Mouse (Mus musculus) right cerebral cortex, postnatal 36 days (tissue): Measurements from ENCODE around the gene Erbb2.

Source experiments
- DNase-seq, 2 experiments: peaks; one replicate each; pipeline ENCODE4 v3.0.0; 2022; ENCODE audit warnings: low spot score in 2 of 2, mixed read lengths in 1 of 2

The Erbb2 gene

GRCm38 (mm10) chr11:98385638-98386585, 26.4 kb upstream of the Erbb2 start, which contains the start of gene Pnmt:
Gene Pnmt (plus strand): TSS chr11:98386450.
- DNase-seq, result no peak

GRCm38 (mm10) chr11:98386596-98386995, 25.7 kb upstream of the Erbb2 start:
- no peak for DNase-seq

GRCm38 (mm10) chr11:98387056-98387577, 25.2 kb upstream of the Erbb2 start:
- DNase-seq, result no peak

- DNase-seq, result no peak
These were observed 24.0 kb upstream of the Erbb2 start for GRCm38 (mm10) chr11:98388282-98388681.

GRCm38 (mm10) chr11:98389221-98389780, 23.0 kb upstream of the Erbb2 start:
- no peak for DNase-seq

- peak in 1 of 2 experiments; percentile 7 for DNase-seq
These were observed 22.1 kb upstream of the Erbb2 start for GRCm38 (mm10) chr11:98390141-98390540.

GRCm38 (mm10) chr11:98392034-98392433, 20.2 kb upstream of the Erbb2 start:
- no peak for DNase-seq

- no peak for DNase-seq
These were observed 19.6 kb upstream of the Erbb2 start for GRCm38 (mm10) chr11:98392645-98393044.

- no peak for DNase-seq
These were observed 19.0 kb upstream of the Erbb2 start for GRCm38 (mm10) chr11:98393317-98393716.

- DNase-seq, result no peak
These were observed 18.0 kb upstream of the Erbb2 start for GRCm38 (mm10) chr11:98394301-98394700.

- no peak for DNase-seq
These were observed 17.2 kb upstream of the Erbb2 start for GRCm38 (mm10) chr11:98395041-98395440.

GRCm38 (mm10) chr11:98397946-98398345, 14.3 kb upstream of the Erbb2 start:
- DNase-seq, result no peak

GRCm38 (mm10) chr11:98400161-98400726, 12.0 kb upstream of the Erbb2 start, which contains the start of gene Pgap3:
Gene Pgap3 (minus strand): TSS chr11:98400490.
- DNase-seq, result peak; percentile 87 to 88

GRCm38 (mm10) chr11:98400816-98401215, 11.5 kb upstream of the Erbb2 start:
- no peak for DNase-seq

- no peak for DNase-seq
These were observed 5.6 kb upstream of the Erbb2 start for GRCm38 (mm10) chr11:98406621-98407020.

- no peak for DNase-seq
These were observed 3.4 kb upstream of the Erbb2 start for GRCm38 (mm10) chr11:98408872-98409271.

- DNase-seq, result no peak
These were observed 2.9 kb upstream of the Erbb2 start for GRCm38 (mm10) chr11:98409341-98409822.

- no peak for DNase-seq
These were observed 579 bp downstream of the Erbb2 start for GRCm38 (mm10) chr11:98412797-98413301.

- DNase-seq, result no peak
These were observed 1.5 kb downstream of the Erbb2 start for GRCm38 (mm10) chr11:98413731-98414130.

- no peak for DNase-seq
These were observed 1.9 kb downstream of the Erbb2 start for GRCm38 (mm10) chr11:98414162-98414561.

- DNase-seq, result no peak
These were observed 4.8 kb downstream of the Erbb2 start for GRCm38 (mm10) chr11:98417074-98417473.

GRCm38 (mm10) chr11:98418273-98418672, 6.0 kb downstream of the Erbb2 start:
- DNase-seq, result no peak
